Comparison of ENCODE assay signal across 8 mouse cellular contexts in the genomic region with DNA sequence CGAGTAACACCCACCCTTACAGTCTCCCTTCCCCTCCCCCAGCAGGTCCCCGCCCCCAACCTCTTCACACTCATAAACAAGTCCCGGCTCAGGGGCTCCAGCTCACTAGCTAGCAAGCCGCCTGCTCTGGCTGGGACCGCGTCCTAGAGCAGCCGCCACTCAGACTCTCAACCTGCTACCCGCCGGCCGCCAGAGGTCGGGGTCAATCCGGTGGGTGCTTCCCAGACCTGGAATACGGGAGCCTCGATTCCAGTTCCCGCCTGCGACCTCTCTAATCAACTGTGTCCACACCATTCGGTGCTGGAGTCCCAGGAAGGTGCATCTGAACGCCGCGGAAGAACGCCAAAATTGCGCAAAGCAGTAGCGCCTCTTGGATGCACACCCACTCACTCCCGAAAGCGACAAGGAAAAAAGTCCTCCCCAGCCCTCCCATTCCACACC. TPM values are rescaled to one million over a fixed set of nuclear protein-coding genes. Genes with fewer than 3 reads are reported as not detected.
A peak's percentile ranks its signal among the peaks of the same experiment; 100 is the strongest.
DNase-seq lines count a peak whose midpoint lies in the region; ATAC-seq and TF ChIP-seq lines count a peak whose summit lies in the region.

No protein-coding gene starts in this region.

- 0 out of 2 replicates have a peak, but pooled peaks have one; percentile 14 for TF ChIP-seq POLR2A in cerebellum, adult 2 months (IDR thresholded peaks at IDR 0.05; ENCODE audit: borderline replicate concordance, insufficient read depth, low read length)

- intact Hi-C loops in left cerebral cortex, postnatal 14 days (cut with DNase I), result loop anchor here (10.0 kb wide), 1 partner anchor 332 kb away; no protein-coding TSS in a partner anchor

- peak; percentile 36 for ATAC-seq in forebrain, postnatal 0 days
- peak; percentile 51 for ATAC-seq in hindbrain, embryonic 12.5 days (ENCODE audit: low FRiP score)
- peak; percentile 55 for ATAC-seq in midbrain, embryonic 12.5 days (ENCODE audit: low FRiP score, low read depth)

- in situ Hi-C loops in ES-E14 (cut with MboI; ENCODE audit: low sequenced_read_pairs in 2 of 2, unreplicated experiment in 2 of 2), result no loop called here

- peak; percentile 17; the same call in 1 of the 2 replicates for TF ChIP-seq CTCF in cerebellum, adult 2 months (IDR thresholded peaks at IDR 0.05; ENCODE audit: borderline replicate concordance, insufficient read depth, low read depth, low read length)
- no peak for TF ChIP-seq CTCF in forebrain, postnatal 0 days (IDR thresholded peaks at IDR 0.05; ENCODE audit: low read depth)

- H3K4me2 ChIP-seq in forebrain, postnatal 0 days (ENCODE audit: low read depth), result peak overlapping the region; percentile 65
- H3K4me2 ChIP-seq in hindbrain, embryonic 12.5 days (replicated peaks), result peak overlapping the region; percentile 74
- H3K4me2 ChIP-seq in midbrain, embryonic 12.5 days (replicated peaks), result peak overlapping the region; percentile 65

- no peak overlapping the region for H3K27ac ChIP-seq in ES-E14 (ENCODE audit: insufficient read depth, low read depth, low read length, poor library complexity, severe bottlenecking)
- H3K27ac ChIP-seq in cerebellum, adult 2 months (ENCODE audit: insufficient read depth, low read length), result peak overlapping the region; percentile 80
- H3K27ac ChIP-seq in forebrain, postnatal 0 days (ENCODE audit: low read depth, low read length), result no peak overlapping the region
- no peak overlapping the region for H3K27ac ChIP-seq in hindbrain, embryonic 12.5 days
- no peak overlapping the region for H3K27ac ChIP-seq in midbrain, embryonic 12.5 days (replicated peaks)

- DNase-seq in ES-E14 (ENCODE audit: low read depth, low spot score), result peak; percentile 38
- DNase-seq in cerebellum, adult 2 months, result peak; percentile 65 to 72
- DNase-seq in forebrain, postnatal 0 days, result peak; percentile 51
- DNase-seq in left cerebral cortex, postnatal 14 days (ENCODE audit: low spot score in 2 of 2), result peak; percentile 57 to 70
- no peak for DNase-seq in natural killer cell, adult 2 months (ENCODE audit: low spot score in 2 of 2)
- DNase-seq in spleen, postnatal 36 days (ENCODE audit: low spot score in 2 of 2), result no peak

- H3K36me3 ChIP-seq in ES-E14 (ENCODE audit: control insufficient read depth, insufficient read depth, low read length, poor library complexity, severe bottlenecking), result no peaks in the 10 kb centered on the region
- no peaks in the 10 kb centered on the region for H3K36me3 ChIP-seq in forebrain, postnatal 0 days (ENCODE audit: insufficient read depth)
- no peaks in the 10 kb centered on the region for H3K36me3 ChIP-seq in hindbrain, embryonic 12.5 days
- H3K36me3 ChIP-seq in midbrain, embryonic 12.5 days, result no peaks in the 10 kb centered on the region

- H3K9ac ChIP-seq in ES-E14 (ENCODE audit: insufficient read depth, low read depth, low read length, poor library complexity, severe bottlenecking), result no peak overlapping the region
- peak overlapping the region; percentile 39 for H3K9ac ChIP-seq in forebrain, postnatal 0 days
- H3K9ac ChIP-seq in hindbrain, embryonic 12.5 days, result peak overlapping the region; percentile 50; the same call in 1 of the 2 replicates
- 0 out of 2 replicates have a peak overlapping the region, but pooled peaks have one; percentile 20 for H3K9ac ChIP-seq in midbrain, embryonic 12.5 days (replicated peaks)

- under 1% methylated on average over 25 of the region's 25 CpGs for WGBS in cerebellum, adult 2 months
- under 1% methylated on average over 25 of the region's 25 CpGs for WGBS in forebrain, postnatal 0 days
- under 1% methylated on average over 24 of the region's 25 CpGs for WGBS in hindbrain, embryonic 12.5 days
- WGBS in midbrain, embryonic 12.5 days, result under 1% methylated on average over 25 of the region's 25 CpGs

- H3K4me3 ChIP-seq in ES-E14 (ENCODE audit: insufficient read depth in 1 of 2, low read depth in 1 of 2, low read length in 2 of 2, poor library complexity in 1 of 2, severe bottlenecking in 1 of 2), result peak overlapping the region; percentile 43 to 46
- H3K4me3 ChIP-seq in cerebellum, adult 2 months (replicated peaks; ENCODE audit: insufficient read depth, low read depth, low read length), result peak overlapping the region; percentile 88
- peak overlapping the region; percentile 35 for H3K4me3 ChIP-seq in forebrain, postnatal 0 days (ENCODE audit: low read depth, low read length)
- peak overlapping the region; percentile 41 for H3K4me3 ChIP-seq in hindbrain, embryonic 12.5 days
- H3K4me3 ChIP-seq in midbrain, embryonic 12.5 days, result peak overlapping the region; percentile 42

- no peaks in the 10 kb centered on the region for H3K9me3 ChIP-seq in ES-E14 (ENCODE audit: control insufficient read depth, insufficient read depth, low read depth, low read length)
- no peaks in the 10 kb centered on the region for H3K9me3 ChIP-seq in forebrain, postnatal 0 days (ENCODE audit: low read length)
- H3K9me3 ChIP-seq in hindbrain, embryonic 12.5 days (replicated peaks), result 0 out of 2 replicates have a peak, but pooled peaks cover 3% of the 10 kb centered on the region
- no peaks in the 10 kb centered on the region for H3K9me3 ChIP-seq in midbrain, embryonic 12.5 days

- H3K4me1 ChIP-seq in ES-E14 (ENCODE audit: control insufficient read depth in 2 of 2, insufficient read depth in 2 of 2, low read length in 2 of 2, poor library complexity in 1 of 2), result peaks cover 0 to 11% of the 10 kb centered on the region in 2 experiments; a peak in 1 of 4 replicates
- H3K4me1 ChIP-seq in cerebellum, adult 2 months (ENCODE audit: control insufficient read depth, insufficient read depth, low read length), result peaks cover 18% of the 10 kb centered on the region; the same call in 1 of the 2 replicates
- peaks cover 17% of the 10 kb centered on the region for H3K4me1 ChIP-seq in forebrain, postnatal 0 days (ENCODE audit: insufficient read depth)
- H3K4me1 ChIP-seq in hindbrain, embryonic 12.5 days, result peaks cover 49% of the 10 kb centered on the region
- H3K4me1 ChIP-seq in midbrain, embryonic 12.5 days, result peaks cover 50% of the 10 kb centered on the region

- no peaks in the 10 kb centered on the region for H3K27me3 ChIP-seq in cerebellum, adult 2 months (ENCODE audit: control insufficient read depth, insufficient read depth, low read length)
- peaks cover 49% of the 10 kb centered on the region for H3K27me3 ChIP-seq in forebrain, postnatal 0 days (ENCODE audit: insufficient read depth, low read length)
- H3K27me3 ChIP-seq in hindbrain, embryonic 12.5 days, result peaks cover 70% of the 10 kb centered on the region
- H3K27me3 ChIP-seq in midbrain, embryonic 12.5 days, result peaks cover 83% of the 10 kb centered on the region

TF ChIP-seq in ES-E14, 5 proteins besides CTCF, POLR2A, EP300 and RAD21:
- TF ChIP-seq ZC3H11A (IDR thresholded peaks at IDR 0.05; ENCODE audit: borderline replicate concordance, low read depth, low read length), result no peak
- TF ChIP-seq ZNF384 (IDR thresholded peaks at IDR 0.05; ENCODE audit: low read depth, low read length), result no peak
- TF ChIP-seq HCFC1 (IDR thresholded peaks at IDR 0.05; ENCODE audit: borderline replicate concordance, insufficient read depth, low read length), result no peak
- no peak for TF ChIP-seq CHD2 (IDR thresholded peaks at IDR 0.05; ENCODE audit: low read depth, low read length)
- TF ChIP-seq MAFK (IDR thresholded peaks at IDR 0.05; ENCODE audit: insufficient read depth, low read depth, low read length), result no peak
TF ChIP-seq in ES-E14: peak in this region for 0.

RNA-seq across cellular contexts. Expression of a gene that starts 3.5 kb away (rescaled TPM):
- total RNA-seq in ES-E14 (2012; rRNA removed), result 0.37 and 0.54 TPM in 2 replicates
- polyA plus RNA-seq in cerebellum, adult 2 months (2012; rRNA removed), result 7.9 and 11.8 TPM in 2 replicates
- total RNA-seq in forebrain, postnatal 0 days (2014; rRNA removed), result 13.8 and 14.4 TPM in 2 replicates
- 14.1 and 15.9 TPM in 2 replicates for polyA plus RNA-seq in forebrain, postnatal 0 days (2015; fragmentation: Nextera tagmentation; extraction: Ambion mirVana)
- polyA plus RNA-seq in hindbrain, embryonic 12.5 days (2016; fragmentation: Nextera tagmentation; extraction: Ambion mirVana), result 4.3 and 4.7 TPM in 2 replicates
- 1 to 10 TPM; 1.7 to 4.3 TPM for total RNA-seq in left cerebral cortex, postnatal 14 days (2021)
- polyA plus RNA-seq in midbrain, embryonic 12.5 days (2016; fragmentation: Nextera tagmentation; extraction: Ambion mirVana), result 2.3 and 3.6 TPM in 2 replicates

Comparison
In these comparisons a context has a peak if more than half of its experiments do, and no peak if none do; other contexts are left out.
1. DNase-seq: peak in ES-E14 (single experiment), cerebellum, adult 2 months (2 of 2), forebrain, postnatal 0 days (single experiment) and left cerebral cortex, postnatal 14 days (2 of 2); none in natural killer cell, adult 2 months (0 of 2) and spleen, postnatal 36 days (0 of 2).
2. H3K4me3 ChIP-seq: peak in every context shown above with its lines; median percentile 88 in cerebellum, adult 2 months; 44 in ES-E14; 42 in midbrain, embryonic 12.5 days; 41 in hindbrain, embryonic 12.5 days; 35 in forebrain, postnatal 0 days.
3. Peak in every context shown above with its lines, with median percentiles within 50 percentile points of each other: ATAC-seq and H3K4me2 ChIP-seq.